Mouse (Mus musculus): Measurements from ENCODE around the gene Bach2.

- TF ChIP-seq CTCF (conservative IDR thresholded peaks at IDR 0.05; ENCODE audit: low read length) = no peak
- no peak for TF ChIP-seq NANOG (IDR thresholded peaks at IDR 0.05; ENCODE audit: borderline replicate concordance, low read length)
These were observed 247.2 kb downstream of the Bach2 start for GRCm38 (mm10) chr4:32485848-32486247.

Measured in E14TG2a.4 (cell line).